In genomic region chr12:98574353-98575194, GRCm38 (mm10) we compare ENCODE assay signal across 8 mouse cellular contexts. TPM values are rescaled to one million over a fixed set of nuclear protein-coding genes. Genes with fewer than 3 reads are reported as not detected.
A peak's percentile ranks its signal among the peaks of the same experiment; 100 is the strongest.
DNase-seq lines count a peak whose midpoint lies in the region; ATAC-seq and TF ChIP-seq lines count a peak whose summit lies in the region.

No protein-coding gene starts in this region.

- no peaks in the 10 kb centered on the region for H3K9me3 ChIP-seq in lung, postnatal 0 days (ENCODE audit: low read length)

- H3K27me3 ChIP-seq in lung, postnatal 0 days (replicated peaks; ENCODE audit: insufficient read depth, low read length) = peaks cover 55% of the 10 kb centered on the region

- TF ChIP-seq EP300 in lung, postnatal 0 days (IDR thresholded peaks at IDR 0.05) = no peak

- peak; percentile 68 to 70 for DNase-seq in spleen, adult 18-20 months
- DNase-seq in spleen, adult 12 weeks (ENCODE audit: low spot score) = no peak
- DNase-seq in cerebellum, adult 9-11 months = peak; percentile 80
- peak; percentile 51 for DNase-seq in frontal cortex, postnatal 25 days (ENCODE audit: low spot score in 2 of 2)
- peak; percentile 66 to 70 for DNase-seq in layer of hippocampus, adult 2 months (ENCODE audit: low spot score in 2 of 2)
- DNase-seq in lung, postnatal 0 days (ENCODE audit: low spot score) = no peak
- peak; percentile 77 for DNase-seq in right cerebral cortex, postnatal 14 days
- no peak for DNase-seq in urinary bladder, postnatal 36 days (ENCODE audit: low spot score in 2 of 2)

- ATAC-seq in lung, postnatal 0 days = peak; percentile 40

- no peaks in the 10 kb centered on the region for H3K36me3 ChIP-seq in lung, postnatal 0 days (ENCODE audit: insufficient read depth, low read length)

- H3K4me1 ChIP-seq in lung, postnatal 0 days (ENCODE audit: insufficient read depth, low read depth, low read length) = no peaks in the 10 kb centered on the region

- no peak overlapping the region for H3K9ac ChIP-seq in lung, postnatal 0 days (replicated peaks; ENCODE audit: low read depth)

- peak overlapping the region; percentile 74 for H3K4me2 ChIP-seq in lung, postnatal 0 days (replicated peaks; ENCODE audit: low read depth, low read length)

- H3K27ac ChIP-seq in layer of hippocampus, adult 2 months = peak overlapping the region; percentile 95
- H3K27ac ChIP-seq in lung, postnatal 0 days (ENCODE audit: low read length) = no peak overlapping the region

- peak overlapping the region; percentile 74 for H3K4me3 ChIP-seq in layer of hippocampus, adult 2 months
- H3K4me3 ChIP-seq in lung, postnatal 0 days (ENCODE audit: low read depth, low read length) = peak overlapping the region; percentile 48

- no peak for TF ChIP-seq CTCF in layer of hippocampus, adult 2 months (conservative IDR thresholded peaks at IDR 0.05)
- no peak for TF ChIP-seq CTCF in lung, postnatal 0 days (IDR thresholded peaks at IDR 0.05)

- 0% methylated on average over 33 of the region's 84 CpGs for WGBS in lung, postnatal 0 days

RNA-seq across cellular contexts. Expression of gene Kcnk10, which starts 3.5 kb away (rescaled TPM):
- 10 to 100 TPM; 16.8 to 18.6 TPM for total RNA-seq in layer of hippocampus, adult 2 months (2021)
- 0.05 and 0.06 TPM in 2 replicates for polyA plus RNA-seq in lung, postnatal 0 days (2015; fragmentation: Nextera tagmentation; extraction: Ambion mirVana)

RNA-seq across cellular contexts. Expression of gene Spata7, which starts 53.4 kb away (rescaled TPM):
- 10 to 100 TPM; 26.3 to 32.2 TPM for total RNA-seq in layer of hippocampus, adult 2 months (2021)
- 6.2 and 6.7 TPM in 2 replicates for polyA plus RNA-seq in lung, postnatal 0 days (2015; fragmentation: Nextera tagmentation; extraction: Ambion mirVana)

Comparison
In these comparisons a context has a peak if more than half of its experiments do, and no peak if none do; other contexts are left out.
1. DNase-seq: peak in spleen, adult 18-20 months (2 of 2), cerebellum, adult 9-11 months (single experiment), frontal cortex, postnatal 25 days (2 of 2), layer of hippocampus, adult 2 months (2 of 2) and right cerebral cortex, postnatal 14 days (single experiment); none in spleen, adult 12 weeks (single experiment), lung, postnatal 0 days (single experiment) and urinary bladder, postnatal 36 days (0 of 2).